Mouse (Mus musculus) thymus, postnatal 36 days (tissue): ENCODE measurements around the gene Cops7a.

Experiments
- DNase-seq, 2 experiments: peaks; one replicate each; pipeline ENCODE4 v3.0.0; 2022; ENCODE audit warnings: mixed read lengths in 2 of 2

Gene Cops7a

DNA sequence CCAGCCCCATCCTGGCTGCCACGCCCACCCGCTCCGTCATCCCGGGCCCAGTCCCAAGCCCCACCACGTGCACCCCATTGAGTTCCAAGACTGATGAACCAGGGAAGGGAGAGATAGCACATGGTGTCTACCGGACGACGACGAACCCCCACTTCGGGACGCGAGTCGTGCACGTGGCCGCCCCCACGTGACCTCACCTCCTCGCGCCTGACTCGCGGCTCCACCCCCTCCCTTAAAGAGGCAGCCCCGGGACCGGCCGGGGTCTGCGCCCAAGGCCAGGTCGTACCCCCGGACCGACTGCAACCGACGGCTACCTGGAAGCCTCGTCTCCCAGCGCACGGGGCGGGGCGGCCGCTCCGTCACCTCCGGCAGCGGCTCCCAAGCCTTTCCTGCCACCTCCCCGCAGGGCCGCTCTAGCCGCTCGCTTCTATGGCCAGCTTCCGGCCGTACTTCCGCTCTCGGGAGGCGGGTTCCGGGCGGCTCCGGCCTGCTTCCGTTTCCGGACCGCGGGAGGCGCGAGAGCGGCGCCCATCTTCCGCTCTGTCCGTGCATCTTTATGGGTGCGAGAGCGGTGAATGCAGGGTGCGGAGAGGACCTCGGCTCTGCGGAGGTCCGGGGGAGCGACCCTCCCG lies at the start of gene Cops7a:
TSS of gene Cops7a (minus strand) at position 451 of the 632 bp plus-strand sequence.
- DNase-seq = peak; percentile 96 to 97

DNA sequence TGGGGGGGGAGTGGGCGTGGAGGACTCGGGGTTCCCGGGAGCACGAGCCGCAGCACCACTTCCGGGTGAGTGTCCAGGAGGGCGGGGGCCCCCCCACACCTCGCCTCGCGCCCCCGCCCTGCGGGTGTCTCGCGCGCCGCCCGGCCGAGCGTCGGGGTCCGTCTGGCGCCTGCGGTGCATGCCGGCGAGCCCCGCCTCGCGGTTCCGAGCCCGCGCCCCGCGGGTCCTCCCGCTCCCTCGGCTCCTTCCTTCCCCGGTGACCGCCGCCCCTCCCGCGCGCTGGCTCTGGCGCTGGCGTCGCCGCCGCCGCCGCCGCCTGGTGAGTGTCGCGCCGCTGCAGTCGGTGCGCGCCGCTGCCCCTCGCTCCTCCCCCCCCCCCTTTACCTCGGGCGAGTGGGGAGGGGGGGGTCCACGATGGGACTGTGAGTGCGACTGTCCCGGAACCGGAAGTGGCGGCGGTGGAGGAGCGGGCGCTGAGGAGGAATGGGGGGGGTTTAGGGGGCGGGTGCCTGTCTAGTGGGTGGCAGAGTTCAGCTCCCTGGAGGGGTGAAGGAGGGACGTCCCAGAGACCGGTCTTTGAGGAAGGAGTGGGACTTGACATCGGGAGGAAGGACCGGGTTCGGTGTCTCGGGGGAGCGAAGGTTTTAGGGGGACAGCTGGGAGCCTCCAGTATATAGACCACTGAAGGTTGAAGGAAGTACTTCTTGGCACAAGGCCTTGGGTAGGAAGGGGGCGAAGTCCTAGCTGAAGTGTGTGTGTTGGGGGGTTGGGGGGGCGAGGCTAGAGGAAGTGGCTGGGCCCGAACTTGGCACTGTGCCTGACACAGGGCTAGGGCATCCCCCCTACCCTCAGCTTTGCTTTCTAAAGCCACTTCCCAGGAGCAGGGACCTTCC lies 44.1 kb upstream of the Cops7a start:
- DNase-seq = peak; percentile 80 to 87

GRCm38 (mm10) chr6:125009129-125009180 lies 43.6 kb upstream of the Cops7a start, which contains the start of gene Zfp384:
Zfp384 (plus strand) TSS chr6:125009145.
- DNase-seq = no peak

- DNase-seq = peak; percentile 93 to 97
Observed at GRCm38 (mm10) chr6:125008586-125009128, 43.3 kb upstream of the Cops7a start.

- DNase-seq = no peak
Observed at GRCm38 (mm10) chr6:125008060-125008459, 42.7 kb upstream of the Cops7a start.

DNA sequence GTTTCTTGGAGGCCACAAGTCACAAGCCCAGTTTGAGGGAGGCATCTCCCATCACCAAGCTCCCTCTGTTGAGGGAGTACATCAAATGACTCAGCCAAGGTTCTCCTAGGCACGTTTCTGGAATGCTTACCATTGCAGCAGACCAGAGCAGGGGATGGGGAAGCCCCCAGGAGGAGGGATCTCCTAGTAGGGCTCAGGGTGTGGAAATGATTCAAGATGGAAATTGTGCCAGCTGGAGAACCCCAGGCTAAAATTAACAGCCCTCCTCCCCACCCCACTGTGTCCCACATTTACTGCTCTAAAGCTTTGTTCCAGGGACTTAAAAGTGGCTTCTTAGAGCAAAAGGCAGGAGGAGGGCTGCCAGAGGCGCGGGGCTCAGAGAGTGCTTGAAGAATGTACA lies 39.7 kb upstream of the Cops7a start:
- DNase-seq = no peak

DNA sequence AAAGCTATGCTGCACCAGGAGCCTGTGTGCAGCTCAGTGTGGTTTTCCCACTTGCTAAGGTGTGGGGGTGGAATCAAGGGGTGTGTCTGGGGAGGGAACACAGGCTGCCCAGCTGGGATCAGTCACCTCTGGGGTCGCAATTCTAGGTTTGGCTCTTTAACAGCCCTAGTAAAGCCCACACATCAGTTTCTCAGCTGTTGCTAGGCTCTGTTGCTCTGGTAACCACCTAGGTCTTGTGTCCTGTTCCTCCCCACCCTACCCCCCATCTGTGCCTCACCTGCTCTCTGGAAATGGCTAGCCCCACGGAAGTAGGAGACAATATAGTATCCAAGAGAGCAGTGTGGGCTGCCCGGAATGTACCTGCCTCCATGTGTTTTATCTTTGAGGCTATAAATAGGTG lies 38.4 kb upstream of the Cops7a start:
- DNase-seq = no peak

DNA sequence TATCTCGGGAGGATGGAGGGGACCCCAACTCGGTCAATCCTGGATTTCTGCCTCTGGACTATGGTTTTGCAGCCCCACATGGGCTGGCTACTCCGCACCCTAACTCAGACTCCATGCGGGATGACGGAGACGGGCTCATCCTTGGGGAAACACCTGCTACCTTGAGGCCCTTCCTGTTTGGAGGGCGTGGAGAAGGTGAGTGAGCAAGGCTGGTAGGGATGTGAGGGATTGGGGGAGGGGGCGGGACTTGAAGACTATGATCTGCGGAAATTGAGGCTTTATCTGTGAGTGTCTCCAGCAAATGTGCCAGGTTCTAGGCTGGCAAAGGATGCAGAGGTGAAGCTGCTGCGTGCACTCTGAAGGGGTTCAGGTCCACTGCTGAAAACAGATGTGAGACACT lies 34.2 kb upstream of the Cops7a start:
- DNase-seq = no peak

- no peak for DNase-seq
Observed at GRCm38 (mm10) chr6:124999091-124999490, 33.8 kb upstream of the Cops7a start.

DNA sequence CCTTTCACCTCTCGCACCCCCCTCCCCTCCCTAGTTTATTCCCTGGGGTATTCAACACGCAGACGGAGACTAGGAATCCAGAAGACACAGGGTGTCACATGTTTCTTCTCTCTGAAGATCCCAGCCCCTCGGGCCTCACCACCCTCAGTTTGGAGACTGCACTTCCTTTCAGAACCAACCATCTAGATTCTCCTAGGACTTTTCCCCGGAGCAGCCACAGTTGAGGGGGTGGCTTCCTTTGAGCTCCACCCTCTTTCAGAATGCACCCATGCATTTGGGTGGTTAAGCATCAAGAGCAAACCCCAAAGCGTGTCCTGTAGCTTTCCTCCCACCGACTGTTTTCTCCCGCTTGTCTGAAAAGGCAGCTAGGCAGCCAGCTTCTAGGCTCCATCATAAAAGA lies 32.7 kb upstream of the Cops7a start:
- no peak for DNase-seq

GRCm38 (mm10) chr6:124996551-124997501 lies 31.5 kb upstream of the Cops7a start, which contains the start of gene Pianp:
Pianp (plus strand) TSS chr6:124996694.
- peak; percentile 80 to 83 for DNase-seq

GRCm38 (mm10) chr6:124995831-124996403 lies 30.6 kb upstream of the Cops7a start:
- no peak for DNase-seq

- DNase-seq = no peak
Observed at GRCm38 (mm10) chr6:124995246-124995645, 29.9 kb upstream of the Cops7a start.

DNA sequence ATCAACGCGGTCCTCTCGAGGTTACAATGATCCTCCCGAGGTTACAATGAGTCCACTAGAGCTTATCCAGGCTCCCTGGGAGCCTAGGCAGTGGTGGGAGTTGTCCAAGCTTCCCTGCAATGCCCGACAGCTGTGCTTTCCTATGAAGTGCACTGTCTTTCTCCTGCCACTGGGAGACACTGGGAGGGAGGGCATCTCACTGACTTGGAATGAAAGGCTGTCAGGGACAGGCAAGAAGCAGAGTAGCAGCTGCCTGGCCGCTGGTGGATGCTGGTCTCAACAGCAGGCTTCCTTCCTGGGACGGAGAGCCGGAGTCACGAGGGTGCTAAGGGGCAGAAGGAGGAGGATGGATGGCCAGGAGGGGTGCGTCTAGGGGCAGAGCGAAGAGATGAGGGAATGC lies 28.5 kb upstream of the Cops7a start:
- no peak for DNase-seq

DNA sequence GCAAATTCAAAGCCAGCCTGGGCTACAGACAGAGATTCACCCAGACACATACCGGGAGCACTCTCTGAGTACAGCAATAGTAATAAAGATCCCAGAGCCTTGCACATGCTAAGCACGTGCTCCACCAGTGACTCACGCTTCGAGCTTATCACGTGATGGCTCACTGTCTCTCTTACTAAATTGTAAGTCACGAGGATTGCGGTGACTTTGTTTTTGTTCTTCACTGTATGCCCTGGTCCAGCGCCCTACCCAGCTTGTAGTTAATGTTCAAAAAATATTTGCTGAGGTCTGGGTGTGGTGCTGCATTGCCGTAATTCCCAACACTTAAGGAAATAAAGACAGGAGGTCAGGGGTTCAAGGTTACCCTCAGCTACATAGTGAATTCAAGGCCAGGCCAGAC lies 28.0 kb upstream of the Cops7a start:
- no peak for DNase-seq

DNA sequence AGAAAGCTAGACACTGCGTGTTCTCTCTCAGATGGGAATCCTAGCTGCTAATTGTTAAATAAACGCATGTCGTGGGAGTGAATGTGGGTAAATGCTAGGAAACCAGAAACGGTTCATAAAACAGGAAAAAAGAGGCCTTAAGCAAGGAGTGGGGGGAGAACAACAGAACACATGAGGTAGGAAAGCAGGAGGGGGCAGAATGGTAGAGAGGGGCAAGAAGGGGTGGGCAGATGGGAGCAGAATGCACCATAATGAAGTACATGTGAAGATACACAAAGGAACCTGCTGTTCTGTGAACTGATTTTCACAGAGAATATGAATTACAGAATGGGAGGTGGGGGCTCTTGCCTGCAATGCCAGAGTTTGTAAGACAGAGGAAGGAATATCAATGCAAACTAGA lies 26.9 kb upstream of the Cops7a start:
- DNase-seq = no peak

DNA sequence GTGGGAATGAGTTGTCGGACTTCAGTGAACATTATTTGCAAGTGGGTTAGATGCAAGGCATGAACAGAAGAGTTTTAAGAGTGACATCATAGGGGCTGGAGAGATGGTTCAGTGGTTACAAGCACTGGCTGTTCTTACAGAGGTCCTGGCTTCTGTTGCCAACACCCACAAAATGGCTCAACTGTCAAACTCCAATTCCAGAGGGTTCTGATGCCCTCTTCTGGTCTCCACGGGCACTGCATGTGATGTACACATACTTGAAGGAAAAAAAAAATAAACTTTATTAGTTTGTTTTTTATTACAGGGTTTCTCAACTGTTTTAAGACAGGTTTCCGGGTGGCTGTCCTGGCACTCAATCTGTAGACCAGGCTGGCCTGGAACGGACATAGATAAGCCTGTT lies 2.4 kb upstream of the Cops7a start:
- peak; percentile 49 to 50 for DNase-seq

- DNase-seq = peak; percentile 15 to 27
Observed at GRCm38 (mm10) chr6:124966466-124967118, 1.3 kb upstream of the Cops7a start.

GRCm38 (mm10) chr6:124965747-124966146 lies 409 bp upstream of the Cops7a start:
- DNase-seq = no peak

GRCm38 (mm10) chr6:124964638-124965037 lies 700 bp downstream of the Cops7a start:
- peak in 1 of 2 experiments; percentile 8 for DNase-seq

- no peak for DNase-seq
Observed at GRCm38 (mm10) chr6:124961021-124961420, 4.3 kb downstream of the Cops7a start.

GRCm38 (mm10) chr6:124959960-124960359 lies 5.4 kb downstream of the Cops7a start:
- no peak for DNase-seq
